Mouse (Mus musculus) thymus, adult 18-20 months (tissue): ENCODE data around the gene Parp12.

Experiments
- DNase-seq, 2 experiments: peaks; one replicate each; pipeline ENCODE4 v3.0.0; 2022; ENCODE audit warnings: mixed read lengths in 2 of 2

Gene Parp12

GRCm38 (mm10) chr6:39057161-39057560 is 61.0 kb downstream of the Parp12 start:
- DNase-seq = no peak

- no peak for DNase-seq
Measured at GRCm38 (mm10) chr6:39055831-39056261, 62.3 kb downstream of the Parp12 start.

- no peak for DNase-seq
Measured at GRCm38 (mm10) chr6:39054878-39055508, 63.2 kb downstream of the Parp12 start.

- no peak for DNase-seq
Measured at GRCm38 (mm10) chr6:39054206-39054864, 63.8 kb downstream of the Parp12 start.

- no peak for DNase-seq
Measured at GRCm38 (mm10) chr6:39052636-39053035, 65.5 kb downstream of the Parp12 start.

- no peak for DNase-seq
Measured at GRCm38 (mm10) chr6:39051799-39052556, 66.2 kb downstream of the Parp12 start.

GRCm38 (mm10) chr6:39050836-39051235 is 67.3 kb downstream of the Parp12 start:
- DNase-seq = no peak

- DNase-seq = no peak
Measured at GRCm38 (mm10) chr6:39049141-39049540, 69.0 kb downstream of the Parp12 start.

GRCm38 (mm10) chr6:39040451-39040850 is 77.7 kb downstream of the Parp12 start:
- no peak for DNase-seq
